Mouse (Mus musculus) kidney, adult 2 months (tissue): ENCODE measurements around the gene Rlim. TPM values are rescaled to one million over a fixed set of nuclear protein-coding genes. Genes with fewer than 3 reads are reported as not detected.

Experiments used
- DNase-seq: peaks from one replicate; pipeline ENCODE4 v3.0.0; 2021
- H3K27ac ChIP-seq: fragments of 200-500 bp; 2 replicates; pipeline ENCODE4 v1.5.1; 2012; ENCODE audit warnings: low read depth, low read length, control low read depth, inconsistent platforms; ENCODE audit not compliant: insufficient read depth
- H3K27me3 ChIP-seq: fragments of 200-500 bp; replicated peaks from 2 replicates; pipeline ENCODE4 v1.6.1; 2012; ENCODE audit warnings: mild to moderate bottlenecking, moderate library complexity, low read length, inconsistent platforms; ENCODE audit not compliant: control insufficient read depth, insufficient read depth
- H3K36me3 ChIP-seq: fragments of 200-500 bp; 2 replicates; pipeline ENCODE4 v1.6.1; 2012; ENCODE audit warnings: mild to moderate bottlenecking, moderate library complexity, low read length, inconsistent platforms; ENCODE audit not compliant: control insufficient read depth, insufficient read depth
- H3K4me1 ChIP-seq: fragments of 200-500 bp; 2 replicates; pipeline ENCODE4 v1.6.1; 2011; ENCODE audit warnings: low read length; ENCODE audit not compliant: control insufficient read depth, insufficient read depth
- H3K4me3 ChIP-seq: fragments of 200-500 bp; 2 replicates; pipeline ENCODE4 v1.5.1; 2011; ENCODE audit warnings: mild to moderate bottlenecking, low read depth, low read length, control low read depth; ENCODE audit not compliant: insufficient read depth
- CTCF ChIP-seq: fragments of 200-500 bp; conservative IDR thresholded peaks from 2 replicates; pipeline ENCODE4 v1.5.1; 2011; ENCODE audit warnings: low read depth, mild to moderate bottlenecking, control low read depth, low read length, moderate library complexity, mixed read lengths; ENCODE audit not compliant: insufficient read depth, insufficient read length
- POLR2A ChIP-seq: fragments of 200-500 bp; IDR thresholded peaks from one replicate; pipeline ENCODE4 v1.6.1; 2011; ENCODE audit warnings: low read depth, low read length, control low read depth
- WGBS: fragments of 180-500 bp; shearing (Covaris S2); methylation state at CpG from one replicate; pipeline ENCODE4 v1.1.7; 2018; 5-methylcytosine and 5-hydroxymethylcytosine counted together
- polyA plus RNA-seq: library from polyadenylated mRNA; depleted of rRNA; stranded (reverse); fragments of >200 nt; gene quantifications from 2 replicates; pipeline ENCODE4 v1.2.3, GENCODE M21; 2012; rRNA removed

Rlim gene
- polyA plus RNA-seq, result 4.8 and 7.1 TPM in 2 replicates

- WGBS, result under 1% methylated on average over 27 of the region's 27 CpGs
- Histone ChIP-seq H3K4me1 (no peaks in the 10 kb centered on the region), H3K27me3 (no peaks in the 10 kb centered on the region), H3K27ac (peak within 1 kb of the TSS; percentile 91), H3K36me3 (peaks cover 2% of the 10 kb centered on the region; the same call in 1 of the 2 replicates), H3K4me3 (peak within 1 kb of the TSS; percentile 77)
- TF ChIP-seq CTCF (no peak), POLR2A (peak; percentile 9)
- DNase-seq, result peak; percentile 96
Observed at GRCm38 (mm10) chrX:103981169-103981689, at the start of gene Rlim. TSS of gene Rlim (minus strand) at chrX:103981284.

- no peak for TF ChIP-seq POLR2A
- H3K27ac ChIP-seq, result peak overlapping the region; percentile 9; the same call in 1 of the 2 replicates
- no peak overlapping the region for H3K4me3 ChIP-seq
- no peaks in the 10 kb centered on the region for H3K4me1 ChIP-seq
- H3K36me3 ChIP-seq, result no peaks in the 10 kb centered on the region
- 25% methylated on average over 1 of the region's 1 CpGs for WGBS
- no peaks in the 10 kb centered on the region for H3K27me3 ChIP-seq
- no peak for DNase-seq
Observed at GRCm38 (mm10) chrX:104017196-104017595, 36.1 kb upstream of the Rlim start.

GRCm38 (mm10) chrX:104015048-104015447, 34.0 kb upstream of the Rlim start:
- peak overlapping the region; percentile 16; the same call in 1 of the 2 replicates for H3K27ac ChIP-seq
- H3K27me3 ChIP-seq, result no peaks in the 10 kb centered on the region
- 71% methylated on average over 4 of the region's 4 CpGs for WGBS
- H3K4me3 ChIP-seq, result no peak overlapping the region
- peak; percentile 3 for DNase-seq
- H3K4me1 ChIP-seq, result no peaks in the 10 kb centered on the region
- TF ChIP-seq POLR2A, result no peak
- TF ChIP-seq CTCF, result no peak
- no peaks in the 10 kb centered on the region for H3K36me3 ChIP-seq

- DNase-seq, result peak; percentile 28
- Histone ChIP-seq H3K4me1 (no peaks in the 10 kb centered on the region), H3K27me3 (no peaks in the 10 kb centered on the region), H3K27ac (no peak overlapping the region), H3K36me3 (no peaks in the 10 kb centered on the region), H3K4me3 (no peak overlapping the region)
- no peak for TF ChIP-seq POLR2A
- no peak for TF ChIP-seq CTCF
- WGBS, result 42% methylated on average over 4 of the region's 4 CpGs
Observed at GRCm38 (mm10) chrX:104013318-104013811, 32.3 kb upstream of the Rlim start.

- DNase-seq, result peak; percentile 69
Observed at GRCm38 (mm10) chrX:103994741-103995140, 13.7 kb upstream of the Rlim start.

GRCm38 (mm10) chrX:103993864-103994263, 12.8 kb upstream of the Rlim start:
- TF ChIP-seq CTCF, result no peak
- TF ChIP-seq POLR2A, result no peak
- Histone ChIP-seq H3K4me3 (no peak overlapping the region), H3K27me3 (no peaks in the 10 kb centered on the region), H3K4me1 (no peaks in the 10 kb centered on the region; the same call in 1 of the 2 replicates), H3K36me3 (no peaks in the 10 kb centered on the region), H3K27ac (no peak overlapping the region)
- WGBS, result 62% methylated on average over 6 of the region's 6 CpGs
- no peak for DNase-seq

More at GRCm38 (mm10) chrX:103994741-103995140, 13.7 kb upstream of the Rlim start:
- H3K4me1 ChIP-seq, result no peaks in the 10 kb centered on the region; the same call in 1 of the 2 replicates
- H3K27ac ChIP-seq, result no peak overlapping the region
- H3K4me3 ChIP-seq, result no peak overlapping the region
- TF ChIP-seq CTCF, result no peak
- TF ChIP-seq POLR2A, result no peak
- no peaks in the 10 kb centered on the region for H3K36me3 ChIP-seq
- no peaks in the 10 kb centered on the region for H3K27me3 ChIP-seq
- WGBS, result 26% methylated on average over 3 of the region's 3 CpGs

- 19% methylated on average over 10 of the region's 10 CpGs for WGBS
- no peaks in the 10 kb centered on the region for H3K36me3 ChIP-seq
Observed at GRCm38 (mm10) chrX:103991702-103992101, 10.6 kb upstream of the Rlim start.

More at GRCm38 (mm10) chrX:103991702-103992101, 10.6 kb upstream of the Rlim start:
- H3K4me1 ChIP-seq, result no peaks in the 10 kb centered on the region; the same call in 1 of the 2 replicates
- no peak overlapping the region for H3K27ac ChIP-seq
- DNase-seq, result peak; percentile 41
- no peak for TF ChIP-seq POLR2A
- TF ChIP-seq CTCF, result peak; percentile 59
- H3K27me3 ChIP-seq, result no peaks in the 10 kb centered on the region
- H3K4me3 ChIP-seq, result no peak overlapping the region
